Mouse (Mus musculus) kidney, postnatal 0 days (tissue): Measurements from ENCODE around the gene Sntb2. TPM values are rescaled to one million over a fixed set of nuclear protein-coding genes. Genes with fewer than 3 reads are reported as not detected.
A peak's percentile ranks its signal among the peaks of the same experiment; 100 is the strongest.

Source experiments
- ATAC-seq: fragments of 200-750 bp; cut with Nextera tagmentation; replicated peaks from 2 replicates; pipeline ENCODE4 v1.8.0; 2017; ENCODE audit warnings: low read depth, moderate number of reproducible peaks, moderate TSS enrichment, moderate library complexity; ENCODE audit not compliant: low FRiP score
- DNase-seq: peaks from one replicate; pipeline ENCODE4 v3.0.0-alpha.2; 2016; ENCODE audit warnings: low spot score
- H3K27ac ChIP-seq: fragments of 300-500 bp; sonication (generic); 2 replicates; pipeline ENCODE4 v1.5.1; 2014; ENCODE audit warnings: mild to moderate bottlenecking
- H3K27me3 ChIP-seq: fragments of 300-500 bp; sonication (generic); 2 replicates; pipeline ENCODE4 v1.6.1; 2014; ENCODE audit warnings: low read length, mixed read lengths; ENCODE audit not compliant: insufficient read depth
- H3K36me3 ChIP-seq: fragments of 300-500 bp; sonication (generic); 2 replicates; pipeline ENCODE4 v1.6.1; 2014; ENCODE audit warnings: low read length, mixed read lengths; ENCODE audit not compliant: insufficient read depth
- H3K4me1 ChIP-seq: fragments of 300-500 bp; sonication (generic); replicated peaks from 2 replicates; pipeline ENCODE4 v1.6.1; 2014; ENCODE audit warnings: antibody characterized with exemption, low read length, mixed read lengths; ENCODE audit not compliant: insufficient read depth
- H3K4me2 ChIP-seq: fragments of 300-500 bp; sonication (generic); 2 replicates; pipeline ENCODE4 v1.6.1; 2014; ENCODE audit warnings: mild to moderate bottlenecking, low read length, moderate library complexity, mixed read lengths
- H3K4me3 ChIP-seq: fragments of 300-500 bp; sonication (generic); replicated peaks from 2 replicates; pipeline ENCODE4 v1.5.1; 2014; ENCODE audit warnings: low read depth, low read length
- H3K9ac ChIP-seq: fragments of 300-500 bp; sonication (generic); 2 replicates; pipeline ENCODE4 v1.6.1; 2014; ENCODE audit warnings: low read depth, low read length
- H3K9me3 ChIP-seq: fragments of 300-500 bp; sonication (generic); replicated peaks from 2 replicates; pipeline ENCODE4 v1.6.1; 2016; ENCODE audit warnings: low read length, inconsistent platforms, mixed read lengths
- CTCF ChIP-seq: IDR thresholded peaks from 2 replicates; pipeline ENCODE4 v1.5.1; 2016; ENCODE audit warnings: antibody characterized with exemption, low read depth, mild to moderate bottlenecking, moderate library complexity
- WGBS: fragments of 180-500 bp; shearing (Covaris S2); extraction: QIAGEN DNeasy Blood & Tissue Kit; methylation state at CpG from one replicate; pipeline ENCODE4 v1.1.7; 2014; 5-methylcytosine and 5-hydroxymethylcytosine counted together
- polyA plus RNA-seq: library from polyadenylated mRNA; unstranded; fragments of >200 nt; fragmentation: Nextera tagmentation; extraction: Ambion mirVana; gene quantifications from 2 replicates; pipeline ENCODE4 v1.2.1, GENCODE M21; 2015

Sntb2 gene
- polyA plus RNA-seq, 1 experiment from 2014 or later = 10.5 TPM

DNA sequence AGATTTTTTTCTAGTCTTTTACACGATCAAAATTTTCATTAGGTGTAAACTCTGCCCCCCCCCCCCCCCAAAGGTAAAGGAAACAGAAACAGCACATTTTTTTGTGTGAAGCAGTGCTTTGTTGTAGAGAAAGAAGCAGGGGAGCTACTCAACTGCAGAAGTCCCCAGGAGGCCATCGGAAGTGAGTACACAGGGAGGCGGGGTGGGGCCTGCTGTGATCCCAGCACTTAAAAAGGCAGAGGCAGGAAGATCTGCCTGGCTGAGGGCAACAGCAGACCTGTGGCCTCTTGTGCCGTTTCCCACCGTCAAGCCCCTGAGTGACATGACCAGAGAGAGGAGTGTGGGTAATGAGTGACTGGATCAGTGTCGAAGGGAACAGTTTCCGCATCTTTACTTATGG lies 39.2 kb downstream of the Sntb2 start:
- Histone ChIP-seq H3K4me3 (no peak overlapping the region), H3K9me3 (no peaks in the 10 kb centered on the region), H3K4me1 (no peaks in the 10 kb centered on the region; the same call in 1 of the 2 replicates), H3K9ac (no peak overlapping the region), H3K4me2 (no peak overlapping the region), H3K27ac (no peak overlapping the region), H3K36me3 (no peaks in the 10 kb centered on the region), H3K27me3 (no peaks in the 10 kb centered on the region)
- TF ChIP-seq CTCF = no peak
- DNase-seq = no peak
- ATAC-seq = no peak
- 66% methylated on average over 7 of the region's 7 CpGs for WGBS

DNA sequence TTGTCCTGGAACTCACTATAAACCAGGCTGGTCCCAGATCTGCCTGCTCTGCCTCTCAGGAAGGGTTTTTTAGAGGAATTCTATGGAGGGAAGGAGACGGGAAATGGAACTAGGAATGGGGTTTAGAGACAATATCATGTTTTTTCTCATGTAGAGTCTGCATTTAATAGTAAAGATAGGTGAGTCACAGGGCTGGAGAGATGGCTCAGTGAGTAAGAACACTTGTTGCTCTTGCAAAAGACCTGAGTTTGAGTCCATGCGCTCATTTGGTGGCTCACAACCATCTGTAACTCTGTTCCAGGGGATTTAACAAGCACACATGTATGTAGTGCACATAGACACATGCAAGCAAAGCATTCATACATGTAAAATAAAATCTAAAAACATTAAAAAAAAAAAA lies 40.2 kb downstream of the Sntb2 start:
- H3K4me1 ChIP-seq = no peaks in the 10 kb centered on the region; the same call in 1 of the 2 replicates
- no peak overlapping the region for H3K4me2 ChIP-seq
- no peak overlapping the region for H3K4me3 ChIP-seq
- no peak overlapping the region for H3K27ac ChIP-seq
- no peak for TF ChIP-seq CTCF
- ATAC-seq (no peak), DNase-seq (no peak)
- no peak overlapping the region for H3K9ac ChIP-seq
- H3K27me3 ChIP-seq = no peaks in the 10 kb centered on the region
- no peaks in the 10 kb centered on the region for H3K9me3 ChIP-seq
- WGBS = 81% methylated on average over 2 of the region's 2 CpGs
- no peaks in the 10 kb centered on the region for H3K36me3 ChIP-seq

DNA sequence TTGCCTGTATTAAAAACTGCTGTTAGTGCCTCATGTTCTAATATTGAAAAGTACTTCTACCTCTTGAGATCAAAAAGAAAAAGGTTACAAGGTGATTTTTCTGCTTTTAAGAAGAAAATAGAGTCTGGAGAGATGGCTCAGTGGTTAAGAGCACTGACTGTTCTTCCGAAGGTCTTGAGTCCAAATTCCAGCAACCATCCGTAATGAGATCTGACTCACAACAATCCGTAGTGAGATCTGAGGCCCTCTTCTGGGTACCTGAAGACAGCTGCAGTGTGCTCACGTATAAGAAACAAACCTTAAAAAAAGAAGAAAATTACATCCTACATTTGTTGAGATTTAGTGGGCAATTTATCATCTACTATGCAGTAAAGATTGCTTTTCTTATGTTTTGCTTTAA lies 40.9 kb downstream of the Sntb2 start:
- Histone ChIP-seq H3K4me2 (no peak overlapping the region), H3K9ac (no peak overlapping the region), H3K4me1 (no peaks in the 10 kb centered on the region; the same call in 1 of the 2 replicates), H3K36me3 (0 out of 2 replicates have a peak, but pooled peaks cover 4% of the 10 kb centered on the region), H3K4me3 (no peak overlapping the region), H3K27ac (no peak overlapping the region), H3K27me3 (no peaks in the 10 kb centered on the region), H3K9me3 (no peaks in the 10 kb centered on the region)
- TF ChIP-seq CTCF = no peak
- 54% methylated on average over 4 of the region's 4 CpGs for WGBS
- DNase-seq (no peak), ATAC-seq (no peak)

DNA sequence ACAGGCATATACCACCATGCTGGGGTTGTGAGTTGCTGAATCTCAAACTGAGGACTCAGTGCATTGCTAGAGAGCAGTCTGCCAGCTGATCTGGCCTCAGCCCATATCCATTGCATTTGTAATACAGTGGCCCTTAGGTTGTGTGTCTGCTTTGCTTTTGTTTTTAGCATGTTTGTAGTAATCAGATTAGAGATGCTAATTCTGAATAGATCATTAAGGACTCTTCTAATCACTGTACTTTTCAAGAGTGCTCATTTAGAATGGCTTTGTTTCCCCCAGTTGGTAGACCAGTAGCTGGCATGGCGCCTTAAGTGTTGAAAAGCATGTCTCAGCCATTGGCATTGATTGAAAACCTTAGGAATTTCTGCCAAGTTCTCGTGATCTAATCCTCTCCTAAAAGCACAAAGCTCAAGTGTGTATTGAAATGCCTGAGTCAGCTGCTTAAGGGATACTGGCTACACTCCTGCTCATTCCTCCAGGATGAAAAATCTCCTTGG lies 43.3 kb downstream of the Sntb2 start:
- no peak overlapping the region for H3K9ac ChIP-seq
- no peaks in the 10 kb centered on the region for H3K9me3 ChIP-seq
- DNase-seq = no peak
- no peaks in the 10 kb centered on the region; the same call in 1 of the 2 replicates for H3K4me1 ChIP-seq
- peaks cover 10% of the 10 kb centered on the region; the same call in 1 of the 2 replicates for H3K36me3 ChIP-seq
- 56% methylated on average over 2 of the region's 2 CpGs for WGBS
- no peak overlapping the region for H3K27ac ChIP-seq
- TF ChIP-seq CTCF = no peak
- no peak for ATAC-seq
- H3K4me3 ChIP-seq = no peak overlapping the region
- H3K4me2 ChIP-seq = no peak overlapping the region
- H3K27me3 ChIP-seq = no peaks in the 10 kb centered on the region

DNA sequence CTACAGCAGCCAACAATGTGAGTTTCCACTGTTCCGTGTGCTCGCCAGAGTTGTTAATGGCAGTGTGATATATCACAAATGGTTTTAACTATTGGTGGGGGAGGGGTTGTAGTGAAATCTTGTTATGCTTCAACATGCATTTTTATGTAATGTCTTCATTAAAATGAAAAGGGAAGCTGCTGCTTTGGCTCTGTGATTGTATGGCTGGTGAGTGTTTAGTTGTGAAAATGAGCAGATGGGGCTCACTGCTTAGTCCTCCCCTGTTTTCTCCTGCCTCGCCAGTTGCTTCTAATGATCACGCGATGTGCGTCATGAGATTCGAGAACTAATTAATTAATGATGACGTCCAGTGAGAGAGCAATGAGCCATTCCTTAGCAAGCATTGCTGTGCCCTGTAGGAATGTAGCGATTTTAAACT lies 49.9 kb downstream of the Sntb2 start:
- no peak overlapping the region for H3K27ac ChIP-seq
- H3K9me3 ChIP-seq = no peaks in the 10 kb centered on the region
- no peaks in the 10 kb centered on the region for H3K4me1 ChIP-seq
- H3K9ac ChIP-seq = no peak overlapping the region
- DNase-seq = peak; percentile 51
- H3K4me2 ChIP-seq = no peak overlapping the region
- no peak overlapping the region for H3K4me3 ChIP-seq
- H3K36me3 ChIP-seq = peaks cover 10% of the 10 kb centered on the region; the same call in 1 of the 2 replicates
- no peaks in the 10 kb centered on the region for H3K27me3 ChIP-seq
- ATAC-seq = no peak
- TF ChIP-seq CTCF = no peak
- 54% methylated on average over 9 of the region's 9 CpGs for WGBS

DNA sequence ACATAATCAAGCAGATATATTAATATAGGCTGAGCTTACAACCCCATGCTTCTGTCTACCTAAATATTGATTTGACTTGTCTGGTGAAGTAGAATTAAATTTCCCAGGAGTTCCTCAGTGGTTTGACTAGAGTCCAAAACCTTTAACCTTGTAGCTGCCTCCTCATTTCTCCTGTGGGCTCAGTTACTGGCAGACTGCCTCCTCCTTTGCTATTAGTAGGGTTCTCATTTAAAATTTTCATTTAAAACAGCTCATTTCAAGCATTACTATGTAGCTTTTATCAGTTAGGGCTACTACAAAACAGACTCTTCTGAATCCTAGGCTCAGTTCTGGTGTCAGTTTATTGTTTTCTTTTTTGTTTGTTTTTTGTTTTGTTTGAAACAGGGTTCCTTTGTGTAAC lies 50.4 kb downstream of the Sntb2 start:
- no peak for DNase-seq
- H3K4me3 ChIP-seq = no peak overlapping the region
- H3K36me3 ChIP-seq = peaks cover 10% of the 10 kb centered on the region; the same call in 1 of the 2 replicates
- no peak overlapping the region for H3K9ac ChIP-seq
- H3K27me3 ChIP-seq = no peaks in the 10 kb centered on the region
- H3K4me2 ChIP-seq = no peak overlapping the region
- no peak overlapping the region for H3K27ac ChIP-seq
- no peaks in the 10 kb centered on the region for H3K4me1 ChIP-seq
- ATAC-seq = no peak
- no peak for TF ChIP-seq CTCF
- H3K9me3 ChIP-seq = no peaks in the 10 kb centered on the region

DNA sequence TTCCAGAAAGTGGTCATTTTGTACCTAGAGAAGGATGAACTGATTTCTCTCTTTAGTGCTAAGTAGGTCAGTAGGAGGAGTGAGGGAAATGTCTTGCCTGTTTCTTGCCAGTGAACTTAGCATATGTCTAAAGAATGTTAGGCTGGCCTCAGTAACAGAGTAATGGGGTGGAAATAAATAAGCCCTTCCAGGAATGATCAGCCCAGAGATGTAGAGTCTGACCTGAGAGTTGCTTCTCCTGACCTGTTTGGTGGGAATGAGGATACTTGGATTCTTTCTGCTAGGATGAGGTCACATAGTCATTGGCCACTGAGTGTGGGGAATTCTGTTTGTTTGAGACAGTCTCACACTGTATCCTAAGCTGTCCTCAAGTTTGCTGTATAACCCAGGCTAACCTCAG lies 52.0 kb downstream of the Sntb2 start:
- DNase-seq (no peak), ATAC-seq (no peak)
- no peak overlapping the region for H3K4me2 ChIP-seq
- H3K27ac ChIP-seq = no peak overlapping the region
- no peaks in the 10 kb centered on the region for H3K4me1 ChIP-seq
- no peak for TF ChIP-seq CTCF
- H3K4me3 ChIP-seq = no peak overlapping the region
- H3K9me3 ChIP-seq = no peaks in the 10 kb centered on the region
- peaks cover 9% of the 10 kb centered on the region; the same call in 1 of the 2 replicates for H3K36me3 ChIP-seq
- H3K27me3 ChIP-seq = no peaks in the 10 kb centered on the region
- H3K9ac ChIP-seq = no peak overlapping the region
